In genomic region chr5:35057582-35057981, GRCm38 (mm10) we compare ENCODE assay signal across 9 mouse cellular contexts. TPM values are rescaled to one million over a fixed set of nuclear protein-coding genes. Genes with fewer than 3 reads are reported as not detected.
DNase-seq lines count a peak whose midpoint lies in the region; ATAC-seq and TF ChIP-seq lines count a peak whose summit lies in the region.
"Had no signal": no experiment of that assay in that cellular context is flagged by ENCODE, and none has a peak within 500 bp of the region (broad histone marks: within the 10 kb centered on the region; RNA-seq: fewer than 3 reads in every experiment).

No protein-coding gene starts in this region.

- H3K4me1 ChIP-seq in lung, embryonic 14.5 days (ENCODE audit: insufficient read depth), result peaks cover 4% of the 10 kb centered on the region; the same call in 1 of the 2 replicates
- peaks cover 7% of the 10 kb centered on the region; the same call in 1 of the 2 replicates for H3K4me1 ChIP-seq in forebrain, embryonic 14.5 days (ENCODE audit: control insufficient read depth, insufficient read depth, low read length)
- H3K4me1 ChIP-seq in limb, embryonic 10.5 days, result peaks cover 13% of the 10 kb centered on the region
- peaks cover 23% of the 10 kb centered on the region for H3K4me1 ChIP-seq in olfactory bulb, adult 2 months (ENCODE audit: control insufficient read depth, insufficient read depth, low read length)

- DNase-seq in lung, embryonic 14.5 days, result no peak
- no peak for DNase-seq in lung, postnatal 36 days
- peak; percentile 31 for DNase-seq in forebrain, embryonic 14.5 days (ENCODE audit: low spot score)
- no peak for DNase-seq in limb, embryonic 10.5 days (ENCODE audit: low spot score)
- no peak for DNase-seq in frontal cortex, postnatal 25 days (ENCODE audit: low spot score in 2 of 2)
- DNase-seq: lung, adult 2 months; thymus, postnatal 36 days had no signal

- no peak overlapping the region for H3K27ac ChIP-seq in lung, embryonic 14.5 days (ENCODE audit: low read depth)
- no peak overlapping the region for H3K27ac ChIP-seq in forebrain, embryonic 14.5 days (ENCODE audit: low read depth, low read length)
- H3K27ac ChIP-seq in limb, embryonic 10.5 days, result no peak overlapping the region
- no peak overlapping the region for H3K27ac ChIP-seq in olfactory bulb, adult 2 months (ENCODE audit: insufficient read depth, low read depth, low read length)

- ATAC-seq in lung, embryonic 14.5 days (ENCODE audit: insufficient read depth), result no peak
- ATAC-seq in forebrain, embryonic 14.5 days, result peak; percentile 14; the same call in 1 of the 2 replicates
- ATAC-seq in megakaryocyte progenitor cell, adult 5-6 weeks (replicated peaks; ENCODE audit: poor library complexity), result no peak

- TF ChIP-seq POLR2A in olfactory bulb, adult 2 months (IDR thresholded peaks at IDR 0.05; ENCODE audit: insufficient read depth, low read depth, low read length), result no peak

- no peaks in the 10 kb centered on the region for H3K36me3 ChIP-seq in lung, embryonic 14.5 days (ENCODE audit: insufficient read depth)
- H3K36me3 ChIP-seq in forebrain, embryonic 14.5 days (ENCODE audit: control insufficient read depth, insufficient read depth, low read length), result no peaks in the 10 kb centered on the region
- H3K36me3 ChIP-seq in limb, embryonic 10.5 days, result no peaks in the 10 kb centered on the region

- TF ChIP-seq CTCF in lung, embryonic 14.5 days (IDR thresholded peaks at IDR 0.05; ENCODE audit: low read depth), result no peak
- no peak for TF ChIP-seq CTCF in olfactory bulb, adult 2 months (IDR thresholded peaks at IDR 0.05; ENCODE audit: insufficient read depth, low read depth, low read length)

- H3K9ac ChIP-seq in lung, embryonic 14.5 days, result peak overlapping the region; percentile 55
- peak overlapping the region; percentile 78 for H3K9ac ChIP-seq in forebrain, embryonic 14.5 days (ENCODE audit: low read length)

- peak overlapping the region; percentile 91 for H3K4me2 ChIP-seq in lung, embryonic 14.5 days
- H3K4me2 ChIP-seq in forebrain, embryonic 14.5 days (ENCODE audit: low read length), result peak overlapping the region; percentile 92

- 19% methylated on average over 4 of the region's 4 CpGs for WGBS in lung, embryonic 14.5 days
- 13% methylated on average over 4 of the region's 4 CpGs for WGBS in forebrain, embryonic 14.5 days
- WGBS in limb, embryonic 10.5 days, result 49% methylated on average over 4 of the region's 4 CpGs
- WGBS in olfactory bulb, adult 2 months, result 15% methylated on average over 4 of the region's 4 CpGs

- peak overlapping the region; percentile 54 for H3K4me3 ChIP-seq in lung, embryonic 14.5 days (ENCODE audit: low read depth, low read length)
- H3K4me3 ChIP-seq in forebrain, embryonic 14.5 days (ENCODE audit: low read depth, low read length), result peak overlapping the region; percentile 52
- peak overlapping the region; percentile 64 for H3K4me3 ChIP-seq in limb, embryonic 10.5 days
- H3K4me3 ChIP-seq in olfactory bulb, adult 2 months (ENCODE audit: insufficient read depth, low read depth, low read length), result peak overlapping the region; percentile 57

- peaks cover 27% of the 10 kb centered on the region for H3K27me3 ChIP-seq in lung, embryonic 14.5 days (ENCODE audit: insufficient read depth, low read length)
- H3K27me3 ChIP-seq in forebrain, embryonic 14.5 days (replicated peaks; ENCODE audit: control insufficient read depth, insufficient read depth, low read length), result 0 out of 2 replicates have a peak, but pooled peaks cover 5% of the 10 kb centered on the region
- H3K27me3 ChIP-seq in limb, embryonic 10.5 days (ENCODE audit: low read depth, poor library complexity, severe bottlenecking), result peaks cover 68% of the 10 kb centered on the region

- no peaks in the 10 kb centered on the region for H3K9me3 ChIP-seq in lung, embryonic 14.5 days (ENCODE audit: low read depth, low read length)
- H3K9me3 ChIP-seq in forebrain, embryonic 14.5 days (replicated peaks; ENCODE audit: control insufficient read depth, low read length), result no peaks in the 10 kb centered on the region
- no peaks in the 10 kb centered on the region for H3K9me3 ChIP-seq in limb, embryonic 10.5 days (replicated peaks)

RNA-seq across cellular contexts. Expression of gene Dok7, which starts 1.0 kb away (rescaled TPM):
- polyA plus RNA-seq in lung, embryonic 14.5 days (2014; fragmentation: Nextera tagmentation; extraction: Ambion mirVana), result 0.83 and 1.4 TPM in 2 replicates
- 2.7 and 3.2 TPM in 2 replicates for polyA plus RNA-seq in forebrain, embryonic 14.5 days (2014; fragmentation: Nextera tagmentation; extraction: Ambion mirVana)
- polyA plus RNA-seq in limb, embryonic 10.5 days (2016; fragmentation: Nextera tagmentation; extraction: Ambion mirVana), result 0.26 and 0.31 TPM in 2 replicates
- polyA plus RNA-seq in olfactory bulb, adult 2 months (2012; ENCODE audit: insufficient read depth, insufficient read length, low replicate concordance, missing spikeins), result not detected in 2 replicates
- 0.12 TPM in 1 of 2 replicates, not detected in the other for total RNA-seq in megakaryocyte progenitor cell, adult 5-6 weeks (2015)
- total RNA-seq in megakaryocyte progenitor cell, adult 5-6 weeks (2017), result not detected in 2 replicates

RNA-seq across cellular contexts. Expression of gene Hgfac, which starts 16.3 kb away (rescaled TPM):
- 0.37 TPM in 1 of 2 replicates, not detected in the other for polyA plus RNA-seq in lung, embryonic 14.5 days (2014; fragmentation: Nextera tagmentation; extraction: Ambion mirVana)
- polyA plus RNA-seq in forebrain, embryonic 14.5 days (2014; fragmentation: Nextera tagmentation; extraction: Ambion mirVana), result 0.72 TPM in 1 of 2 replicates, not detected in the other
- 0.15 TPM in 1 of 2 replicates, not detected in the other for polyA plus RNA-seq in limb, embryonic 10.5 days (2016; fragmentation: Nextera tagmentation; extraction: Ambion mirVana)
- polyA plus RNA-seq in olfactory bulb, adult 2 months (2012; ENCODE audit: insufficient read depth, insufficient read length, low replicate concordance, missing spikeins), result not detected in 2 replicates
- total RNA-seq in megakaryocyte progenitor cell, adult 5-6 weeks (2015), result 0.59 TPM in 1 of 2 replicates, not detected in the other
- total RNA-seq in megakaryocyte progenitor cell, adult 5-6 weeks (2017), result 0.24 TPM in 1 of 2 replicates, not detected in the other

RNA-seq across cellular contexts. Expression of gene Lrpap1, which starts 48.0 kb away (rescaled TPM):
- 120 and 127 TPM in 2 replicates for polyA plus RNA-seq in lung, embryonic 14.5 days (2014; fragmentation: Nextera tagmentation; extraction: Ambion mirVana)
- 162 and 169 TPM in 2 replicates for polyA plus RNA-seq in forebrain, embryonic 14.5 days (2014; fragmentation: Nextera tagmentation; extraction: Ambion mirVana)
- polyA plus RNA-seq in limb, embryonic 10.5 days (2016; fragmentation: Nextera tagmentation; extraction: Ambion mirVana), result 54.6 and 58.5 TPM in 2 replicates
- not detected in 2 replicates for polyA plus RNA-seq in olfactory bulb, adult 2 months (2012; ENCODE audit: insufficient read depth, insufficient read length, low replicate concordance, missing spikeins)
- total RNA-seq in megakaryocyte progenitor cell, adult 5-6 weeks (2015), result 32.4 and 41.8 TPM in 2 replicates
- 66.7 and 69.5 TPM in 2 replicates for total RNA-seq in megakaryocyte progenitor cell, adult 5-6 weeks (2017)
